Mouse (Mus musculus) cerebellum, adult 2 months (tissue): ENCODE data around the gene Nr1h3. TPM values are rescaled to one million over a fixed set of nuclear protein-coding genes. Genes with fewer than 3 reads are reported as not detected.

Experiments
- DNase-seq, 2 experiments: peaks; one replicate each; pipeline ENCODE4 v3.0.0; 2021
- H3K27ac ChIP-seq: fragments of 200-500 bp; 2 replicates; pipeline ENCODE4 v1.5.1; 2012; ENCODE audit warnings: low read length, control low read depth, inconsistent platforms; ENCODE audit not compliant: insufficient read depth
- H3K27me3 ChIP-seq: fragments of 200-500 bp; 2 replicates; pipeline ENCODE4 v1.6.1; 2012; ENCODE audit warnings: inconsistent platforms, mild to moderate bottlenecking, low read length, moderate library complexity; ENCODE audit not compliant: control insufficient read depth, insufficient read depth
- H3K4me1 ChIP-seq: fragments of 200-500 bp; 2 replicates; pipeline ENCODE4 v1.6.1; 2011; ENCODE audit warnings: low read length; ENCODE audit not compliant: control insufficient read depth, insufficient read depth
- H3K4me3 ChIP-seq: fragments of 200-500 bp; replicated peaks from 2 replicates; pipeline ENCODE3; 2011; ENCODE audit warnings: mild to moderate bottlenecking, low read depth, low read length, control low read depth; ENCODE audit not compliant: insufficient read depth
- CTCF ChIP-seq: fragments of 200-500 bp; IDR thresholded peaks from 2 replicates; pipeline ENCODE4 v1.5.1; 2011; ENCODE audit warnings: low read depth, mild to moderate bottlenecking, control low read depth, low read length, moderate library complexity, borderline replicate concordance; ENCODE audit not compliant: insufficient read depth
- POLR2A ChIP-seq: fragments of 200-500 bp; IDR thresholded peaks from 2 replicates; pipeline ENCODE4 v1.6.1; 2011; ENCODE audit warnings: low read length, control low read depth, borderline replicate concordance; ENCODE audit not compliant: insufficient read depth
- WGBS: fragments of 180-500 bp; shearing (Covaris S2); methylation state at CpG from one replicate; pipeline ENCODE4 v1.1.7; 2018; 5-methylcytosine and 5-hydroxymethylcytosine counted together
- polyA plus RNA-seq: library from polyadenylated mRNA; depleted of rRNA; stranded (reverse); fragments of >200 nt; gene quantifications from 2 replicates; pipeline ENCODE4 v1.2.3, GENCODE M21; 2012

Gene Nr1h3
- polyA plus RNA-seq, 1 experiment: 18.1 TPM

DNA sequence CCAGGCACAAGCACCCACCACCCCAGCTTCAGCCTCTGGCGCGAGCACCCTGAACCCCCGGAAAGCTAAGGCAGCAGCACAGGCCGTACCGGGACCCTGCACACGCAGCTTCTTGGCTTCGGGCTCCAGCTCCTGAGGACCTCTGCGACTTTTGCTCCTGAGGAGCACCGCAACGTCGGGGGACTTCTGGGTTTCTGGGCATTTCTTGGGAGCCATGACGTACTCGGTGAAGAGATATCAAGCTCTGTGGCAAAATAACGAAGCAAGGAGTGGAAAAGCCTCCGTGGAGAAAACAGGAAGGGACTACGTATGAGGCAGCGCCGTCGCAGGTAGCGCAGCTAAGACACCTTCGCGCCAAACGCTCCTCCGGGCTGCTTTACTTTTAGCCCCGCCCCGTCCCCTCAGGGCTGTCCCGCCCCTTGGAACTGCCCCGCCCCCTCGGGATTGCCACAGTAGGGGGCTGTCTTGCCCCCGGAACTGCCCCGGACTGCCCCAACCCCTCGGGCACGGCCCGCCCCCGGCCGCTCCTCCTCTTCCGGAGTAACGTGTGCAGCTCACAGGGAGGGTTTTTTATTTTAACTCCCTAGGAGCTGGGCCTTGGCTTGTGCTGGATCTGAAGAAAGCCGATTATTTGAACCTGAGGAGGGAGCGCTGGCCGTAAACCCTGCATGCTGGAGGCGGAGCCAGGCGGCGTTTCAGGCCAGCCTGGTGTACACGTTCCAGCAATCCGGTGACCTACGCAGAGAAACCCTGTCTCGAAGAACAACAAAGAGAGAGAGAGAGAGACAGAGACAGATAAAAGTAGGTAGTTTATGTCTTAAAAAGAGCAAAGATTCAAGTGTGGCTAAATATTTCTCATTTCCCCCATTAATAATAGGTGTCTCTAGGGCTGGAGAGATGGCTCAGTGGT lies 34.2 kb upstream of the Nr1h3 start, which contains the start of gene Ddb2:
Ddb2 (minus strand) TSS at position 382 of the 910 bp plus-strand sequence.
- no peaks in the 10 kb centered on the region for H3K4me1 ChIP-seq
- DNase-seq: peak; percentile 89 to 92
- TF ChIP-seq POLR2A: peak; percentile 54; the same call in 1 of the 2 replicates
- no peak for TF ChIP-seq CTCF
- H3K27me3 ChIP-seq: no peaks in the 10 kb centered on the region
- H3K4me3 ChIP-seq: peak within 1 kb of the TSS; percentile 76
- peak within 1 kb of the TSS; percentile 56 for H3K27ac ChIP-seq
- WGBS: 1% methylated on average over 48 of the region's 48 CpGs

DNA sequence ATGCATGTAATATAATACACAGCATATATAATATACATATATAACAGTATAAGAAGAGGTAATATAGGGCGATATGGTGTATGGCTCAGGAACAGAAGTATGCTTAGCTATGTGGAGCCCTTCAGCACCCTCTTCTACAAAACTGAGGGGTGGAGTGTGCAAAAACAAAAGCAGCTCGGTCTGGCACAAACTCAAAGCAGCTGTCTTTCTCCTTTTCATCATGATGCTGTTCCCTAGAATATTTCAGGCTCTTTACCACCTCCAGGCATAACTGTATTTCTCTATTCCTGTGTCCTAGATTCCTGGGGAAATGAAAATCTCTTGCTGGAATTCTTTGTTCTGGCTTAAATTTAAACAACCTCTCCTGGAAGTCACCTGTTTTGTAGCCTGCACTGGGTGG lies 27.1 kb upstream of the Nr1h3 start:
- TF ChIP-seq CTCF (no peak), POLR2A (no peak)
- no peak for DNase-seq
- 71% methylated on average over 2 of the region's 2 CpGs for WGBS
- H3K4me1 ChIP-seq: no peaks in the 10 kb centered on the region
- H3K27me3 ChIP-seq: no peaks in the 10 kb centered on the region
- H3K4me3 ChIP-seq: no peak overlapping the region
- H3K27ac ChIP-seq: no peak overlapping the region

DNA sequence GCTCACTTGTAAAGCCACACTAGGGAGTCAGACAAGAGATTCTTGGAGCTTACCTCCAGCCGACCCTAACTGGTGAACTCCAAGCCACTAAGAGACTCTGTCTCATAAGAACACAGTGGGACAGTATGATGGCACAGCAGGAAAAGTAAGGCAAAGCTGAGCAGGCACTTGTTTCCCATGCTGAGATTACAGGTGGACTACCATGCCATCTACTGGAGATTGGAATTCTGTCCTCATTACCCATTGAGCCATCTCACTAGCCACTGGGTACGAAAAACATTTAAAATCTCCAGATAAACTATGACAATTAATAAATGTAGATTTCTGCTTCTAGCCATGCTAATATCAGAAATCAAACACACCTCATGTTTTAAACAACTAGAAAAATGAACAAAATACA lies 21.0 kb upstream of the Nr1h3 start:
- 51% methylated on average over 2 of the region's 2 CpGs for WGBS
- peak in 1 of 2 experiments; percentile 20 for DNase-seq
- Histone ChIP-seq H3K4me3 (no peak overlapping the region), H3K27me3 (no peaks in the 10 kb centered on the region), H3K27ac (no peak overlapping the region), H3K4me1 (no peaks in the 10 kb centered on the region)
- TF ChIP-seq POLR2A: no peak
- TF ChIP-seq CTCF: peak; percentile 28; the same call in 1 of the 2 replicates

DNA sequence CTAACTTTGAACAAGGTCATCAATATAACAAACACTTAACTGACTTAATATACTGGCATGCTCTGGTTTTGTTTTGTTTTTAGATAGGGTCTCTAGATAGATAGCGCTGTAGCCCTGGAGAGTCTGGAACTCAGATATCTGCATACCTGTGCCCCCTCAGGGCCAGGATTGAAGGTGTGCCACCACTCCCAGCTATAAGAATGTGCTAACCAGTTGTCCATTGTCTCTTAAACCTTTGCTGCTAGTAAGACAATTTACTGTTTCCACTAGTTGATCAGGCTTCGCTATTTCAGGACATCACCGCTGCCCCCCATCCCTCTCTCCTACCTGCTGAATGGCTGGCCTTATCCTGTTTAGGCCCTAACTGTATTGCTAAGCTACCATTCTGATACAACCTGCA lies 17.9 kb upstream of the Nr1h3 start:
- Histone ChIP-seq H3K27me3 (no peaks in the 10 kb centered on the region), H3K4me1 (peaks cover 6% of the 10 kb centered on the region; the same call in 1 of the 2 replicates), H3K4me3 (no peak overlapping the region), H3K27ac (no peak overlapping the region)
- TF ChIP-seq POLR2A (no peak), CTCF (no peak)
- WGBS: 99% methylated on average over 3 of the region's 3 CpGs
- DNase-seq: no peak

DNA sequence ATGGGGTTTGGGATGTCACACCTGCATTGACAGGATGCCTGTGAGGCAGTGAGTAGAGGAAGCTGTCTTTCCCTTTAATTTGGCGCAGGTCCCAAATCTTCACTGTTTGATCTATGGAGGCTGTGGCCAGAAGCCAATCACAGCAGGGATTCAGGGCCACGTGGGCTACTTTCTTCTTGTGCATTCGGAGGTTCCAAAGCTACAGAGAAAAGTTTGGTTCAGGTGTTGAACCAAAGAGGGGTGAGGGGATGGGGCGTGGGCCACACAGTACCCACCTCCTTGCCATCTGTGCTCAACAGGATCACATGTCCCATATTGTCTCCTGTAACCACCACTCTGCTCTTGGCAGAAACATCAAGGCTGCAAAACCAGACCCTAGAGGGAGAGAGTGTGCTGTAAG lies 14.4 kb upstream of the Nr1h3 start:
- no peak overlapping the region for H3K27ac ChIP-seq
- no peak overlapping the region for H3K4me3 ChIP-seq
- peaks cover 6% of the 10 kb centered on the region; the same call in 1 of the 2 replicates for H3K4me1 ChIP-seq
- peak; percentile 40 to 49 for DNase-seq
- no peaks in the 10 kb centered on the region for H3K27me3 ChIP-seq
- TF ChIP-seq CTCF (no peak), POLR2A (no peak)
- WGBS: 20% methylated on average over 4 of the region's 4 CpGs

DNA sequence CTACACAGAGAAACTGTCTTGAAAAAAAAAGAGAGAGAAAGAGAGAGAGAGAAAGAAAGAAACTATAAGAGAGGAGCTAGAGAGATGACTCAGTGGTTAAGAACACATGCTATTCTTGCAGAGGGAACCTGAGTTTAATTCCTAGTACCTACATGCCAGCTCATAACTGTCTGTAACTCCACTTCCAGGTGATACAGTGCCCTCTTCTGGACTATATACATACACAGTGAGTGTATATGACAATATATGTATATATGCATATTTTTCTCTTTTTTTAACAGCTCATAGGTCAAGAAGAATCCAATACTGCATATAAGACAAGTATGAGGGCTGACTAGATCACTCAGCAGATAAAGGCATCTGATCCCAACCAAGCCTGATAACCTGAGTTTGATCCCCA lies 10.7 kb upstream of the Nr1h3 start:
- peaks cover 6% of the 10 kb centered on the region; the same call in 1 of the 2 replicates for H3K4me1 ChIP-seq
- H3K27ac ChIP-seq: no peak overlapping the region
- DNase-seq: no peak
- H3K27me3 ChIP-seq: no peaks in the 10 kb centered on the region
- TF ChIP-seq POLR2A: no peak
- H3K4me3 ChIP-seq: no peak overlapping the region

DNA sequence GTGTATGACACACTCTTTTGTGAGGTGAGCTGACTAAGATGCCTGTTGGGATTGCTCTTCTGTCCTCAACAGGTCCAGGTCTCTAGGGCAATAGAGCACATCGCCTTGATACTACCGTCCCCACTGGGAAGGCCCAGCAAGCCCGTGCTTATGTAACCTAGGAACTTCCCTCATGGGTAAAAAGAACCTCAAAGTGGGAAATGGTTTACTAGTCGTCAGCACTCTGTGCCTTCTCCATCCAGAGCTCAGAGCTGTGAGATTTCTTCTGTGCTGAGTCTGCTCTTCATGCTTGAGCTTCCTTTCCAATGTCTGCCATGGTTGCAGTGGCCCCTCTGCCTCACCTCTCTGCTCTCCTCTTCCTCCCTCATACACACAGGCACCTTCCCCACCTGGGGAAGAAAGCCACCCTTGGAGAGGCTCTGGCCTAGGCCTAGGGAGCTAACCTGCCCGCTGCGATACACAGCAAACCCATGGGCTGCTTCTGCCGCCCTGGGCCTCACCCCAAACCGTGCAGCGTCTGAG lies 3.7 kb upstream of the Nr1h3 start:
- Histone ChIP-seq H3K27ac (no peak overlapping the region), H3K4me1 (peaks cover 4% of the 10 kb centered on the region; the same call in 1 of the 2 replicates), H3K27me3 (no peaks in the 10 kb centered on the region), H3K4me3 (no peak overlapping the region)
- TF ChIP-seq CTCF (no peak), POLR2A (no peak)
- no peak for DNase-seq
- 91% methylated on average over 9 of the region's 9 CpGs for WGBS
